In the genomic region with DNA sequence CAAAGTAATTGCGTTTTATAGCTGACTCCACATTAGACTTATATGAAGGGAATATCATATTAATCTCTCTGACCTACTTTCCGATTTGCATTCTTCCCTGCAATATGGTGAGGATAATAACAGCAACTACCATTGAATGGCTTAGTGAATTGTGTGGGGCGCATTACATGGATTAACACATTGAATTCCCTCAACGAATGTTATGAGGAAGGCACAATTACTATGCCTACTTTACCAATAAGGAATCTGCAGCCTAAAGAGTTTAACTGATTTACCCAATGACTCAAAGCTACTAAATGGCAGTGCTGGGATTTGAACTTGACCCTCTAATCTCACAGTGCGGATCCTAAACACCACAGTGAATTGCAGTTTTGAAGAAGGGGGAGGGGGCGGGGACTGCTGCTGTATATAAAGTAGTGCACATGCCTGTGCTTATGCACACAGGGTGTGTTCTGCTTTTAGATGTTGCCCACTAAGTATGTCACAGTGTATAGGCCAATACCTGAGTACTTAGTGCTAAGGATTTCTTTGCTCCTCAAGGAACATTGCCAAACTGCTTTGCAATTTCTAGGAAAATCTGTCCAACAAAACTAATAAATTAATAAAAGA, we compare ENCODE assay signal across 14 mouse cellular contexts.
"Had no signal": no experiment of that assay in that cellular context is flagged by ENCODE, and none has a peak within 500 bp of the region (broad histone marks: within the 10 kb centered on the region; RNA-seq: fewer than 3 reads in every experiment).

No protein-coding gene starts in this region.

- H3K27ac ChIP-seq: intestine, embryonic 15.5 days; liver, embryonic 12.5 days; midbrain, embryonic 12.5 days; neural tube, embryonic 12.5 days; stomach, embryonic 15.5 days had no signal

- H3K4me3 ChIP-seq: intestine, embryonic 15.5 days; left cerebral cortex, adult 2 months; limb, embryonic 15.5 days; liver, embryonic 12.5 days; lung, embryonic 15.5 days; midbrain, embryonic 12.5 days; myocyte; neural tube, embryonic 12.5 days; stomach, embryonic 15.5 days had no signal

- H3K4me2 ChIP-seq: intestine, embryonic 15.5 days; limb, embryonic 15.5 days; liver, embryonic 12.5 days; lung, embryonic 15.5 days; midbrain, embryonic 12.5 days; neural tube, embryonic 12.5 days; stomach, embryonic 15.5 days had no signal

- H3K9ac ChIP-seq: intestine, embryonic 15.5 days; limb, embryonic 15.5 days; liver, embryonic 12.5 days; lung, embryonic 15.5 days; midbrain, embryonic 12.5 days; neural tube, embryonic 12.5 days; stomach, embryonic 15.5 days had no signal

- H3K4me1 ChIP-seq: intestine, embryonic 15.5 days; liver, embryonic 12.5 days; midbrain, embryonic 12.5 days; neural tube, embryonic 12.5 days; stomach, embryonic 15.5 days had no signal

- ATAC-seq: intestine, embryonic 15.5 days; liver, embryonic 12.5 days had no signal

- DNase-seq: kidney, adult 18-20 months; lung, postnatal 14 days; spleen, adult 18-20 months; thymus, adult 2 months; thymus, postnatal 25 days had no signal

- H3K36me3 ChIP-seq: intestine, embryonic 15.5 days; limb, embryonic 15.5 days; liver, embryonic 12.5 days; lung, embryonic 15.5 days; midbrain, embryonic 12.5 days; neural tube, embryonic 12.5 days; stomach, embryonic 15.5 days had no signal

- H3K27me3 ChIP-seq: intestine, embryonic 15.5 days; limb, embryonic 15.5 days; liver, embryonic 12.5 days; lung, embryonic 15.5 days; midbrain, embryonic 12.5 days; neural tube, embryonic 12.5 days; stomach, embryonic 15.5 days had no signal

- H3K9me3 ChIP-seq: intestine, embryonic 15.5 days; limb, embryonic 15.5 days; liver, embryonic 12.5 days; lung, embryonic 15.5 days; midbrain, embryonic 12.5 days; neural tube, embryonic 12.5 days; stomach, embryonic 15.5 days had no signal
